Mouse (Mus musculus) embryonic facial prominence, embryonic 11.5 days (tissue): ENCODE data around the gene Trir. TPM values are rescaled to one million over a fixed set of nuclear protein-coding genes. Genes with fewer than 3 reads are reported as not detected.

Source experiments
- microRNA-seq: library from miRNA; unstranded; fragments of <30 nt; microRNA quantifications from one replicate; pipeline ENCODE4, GENCODE M21; 2016; ENCODE audit warnings: borderline number of aligned reads
- polyA plus RNA-seq: library from polyadenylated mRNA; unstranded; fragments of >200 nt; fragmentation: Nextera tagmentation; extraction: Ambion mirVana; gene quantifications from 2 replicates; pipeline ENCODE4 v1.2.1, GENCODE M21; 2014

The Trir gene
- polyA plus RNA-seq, 1 experiment from 2014 or later = 178 TPM

Small RNAs within 50 kb of the gene (microRNA-seq; reads per million reads assigned to microRNA genes)
- gene Mir7070 = 1.9 reads per million

Other genes with a start within 250 kb of the Trir start
- gene Nfix, start 226.5 kb upstream of the Trir start, polyA plus RNA-seq = 5.9 and 6.8 TPM in 2 replicates
- gene Dand5, start 204.0 kb upstream of the Trir start, polyA plus RNA-seq = 3.6 and 3.8 TPM in 2 replicates
- gene Gadd45gip1, start 195.3 kb upstream of the Trir start, polyA plus RNA-seq = 41.5 and 42.3 TPM in 2 replicates
- gene Rad23a, start 186.2 kb upstream of the Trir start, polyA plus RNA-seq = 79.6 and 88.2 TPM in 2 replicates
- 815 and 826 TPM in 2 replicates for gene Calr, start 179.9 kb upstream of the Trir start, polyA plus RNA-seq
- 73.0 and 85.7 TPM in 2 replicates for gene Farsa, start 169.8 kb upstream of the Trir start, polyA plus RNA-seq
- gene Syce2, start 154.7 kb upstream of the Trir start, polyA plus RNA-seq = 89.2 and 89.9 TPM in 2 replicates
- 40.3 and 40.5 TPM in 2 replicates for gene Gcdh, start 132.9 kb upstream of the Trir start, polyA plus RNA-seq
- gene Klf1, start 124.9 kb upstream of the Trir start, polyA plus RNA-seq = 11.1 and 14.4 TPM in 2 replicates
- gene Dnase2a, start 118.3 kb upstream of the Trir start, polyA plus RNA-seq = 5.5 and 7.2 TPM in 2 replicates
- gene Mast1, start 89.5 kb upstream of the Trir start, polyA plus RNA-seq = 2.8 and 3.9 TPM in 2 replicates
- gene Rtbdn, start 79.8 kb upstream of the Trir start, polyA plus RNA-seq = not detected in 2 replicates
- not detected in 2 replicates for gene Gm49661, start 57.4 kb upstream of the Trir start, polyA plus RNA-seq
- 1,219 and 1,316 TPM in 2 replicates for gene Prdx2, start 57.2 kb upstream of the Trir start, polyA plus RNA-seq
- gene Rnaseh2a, start 57.1 kb upstream of the Trir start, polyA plus RNA-seq = 109 and 137 TPM in 2 replicates
- 5.4 and 6.2 TPM in 2 replicates for gene Junb, start 48.1 kb upstream of the Trir start, polyA plus RNA-seq
- 11.3 and 14.2 TPM in 2 replicates for gene Hook2, start 36.2 kb upstream of the Trir start, polyA plus RNA-seq
- gene Best2, start 12.3 kb upstream of the Trir start, polyA plus RNA-seq = not detected in 2 replicates
- gene Asna1, start 1.5 kb upstream of the Trir start, polyA plus RNA-seq = 130 and 132 TPM in 2 replicates
- 17.0 and 20.5 TPM in 2 replicates for gene Tnpo2, start 10.1 kb downstream of the Trir start, polyA plus RNA-seq
- gene Fbxw9, start 33.2 kb downstream of the Trir start, polyA plus RNA-seq = 20.4 and 21.2 TPM in 2 replicates
- not detected in 2 replicates for gene Gm5741, start 41.2 kb downstream of the Trir start, polyA plus RNA-seq
- gene Dhps, start 44.9 kb downstream of the Trir start, polyA plus RNA-seq = 61.9 and 67.7 TPM in 2 replicates
- gene Wdr83os, start 53.9 kb downstream of the Trir start, polyA plus RNA-seq = 117 and 127 TPM in 2 replicates
- 48.6 and 52.2 TPM in 2 replicates for gene Wdr83, start 54.5 kb downstream of the Trir start, polyA plus RNA-seq
- 19.5 and 21.9 TPM in 2 replicates for gene Man2b1, start 56.4 kb downstream of the Trir start, polyA plus RNA-seq
- 1.8 and 2.0 TPM in 2 replicates for gene Zfp791, start 96.3 kb downstream of the Trir start, polyA plus RNA-seq
- not detected in 2 replicates for gene Cks1brt, start 125.1 kb downstream of the Trir start, polyA plus RNA-seq
- gene Olfr371, start 199.2 kb downstream of the Trir start, polyA plus RNA-seq = not detected in 2 replicates